Mouse (Mus musculus) retina, adult 2 months (tissue): ENCODE data around the gene Six3.

Experiments
- DNase-seq: peaks from one replicate; pipeline ENCODE4 v3.0.0-alpha.2; 2012; ENCODE audit warnings: low read depth, low spot score

Six3 gene

DNA sequence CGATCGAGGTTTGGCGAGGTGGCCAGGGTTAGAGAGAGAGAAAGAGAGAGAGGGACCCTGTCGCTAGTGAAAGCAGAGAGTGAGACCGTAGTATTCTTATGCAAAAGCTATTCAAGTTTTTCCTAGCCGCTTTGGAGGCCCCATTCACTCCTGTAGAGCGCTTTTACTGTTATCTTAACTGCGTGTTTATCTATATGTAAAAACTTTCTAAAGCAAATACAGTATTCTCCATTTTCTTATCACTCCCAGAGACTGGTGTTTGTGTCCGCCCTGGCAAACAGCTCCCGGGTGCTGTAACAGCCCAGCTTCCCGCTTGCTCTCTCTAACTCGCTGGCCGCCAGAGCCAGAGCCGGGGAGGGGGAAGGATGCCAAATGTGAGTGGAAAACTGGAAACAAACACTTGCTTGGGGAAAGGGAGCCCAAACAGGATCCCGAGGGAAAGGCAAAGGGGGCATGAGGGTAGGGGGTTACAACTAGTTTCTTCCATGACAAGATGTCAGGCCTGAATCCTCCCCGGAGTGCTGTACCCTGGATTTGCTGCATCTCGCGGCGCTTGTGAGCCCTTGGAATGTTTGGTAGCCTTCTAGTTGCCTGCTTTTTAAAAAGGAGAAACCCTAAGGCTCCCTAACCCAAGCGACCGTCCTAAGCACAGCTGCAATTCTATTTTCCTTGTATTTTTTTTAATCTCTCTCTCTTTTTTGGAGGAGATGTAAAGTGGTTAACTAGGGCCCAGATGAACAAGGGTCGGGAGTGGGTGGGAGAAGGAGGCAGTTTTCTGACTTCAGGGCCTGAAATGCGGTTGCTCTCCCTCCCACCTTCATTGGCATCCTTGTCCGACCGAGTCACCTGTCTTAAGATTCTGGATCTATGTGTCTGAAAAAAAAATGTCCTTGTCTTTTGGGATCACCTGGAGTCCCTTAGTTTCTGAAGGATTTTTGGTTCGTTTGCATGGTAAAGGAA is 11.9 kb downstream of the Six3 start:
- no peak for DNase-seq

- DNase-seq, result no peak
Measured at GRCm38 (mm10) chr17:85626091-85626860, 12.9 kb downstream of the Six3 start.

- no peak for DNase-seq
Measured at GRCm38 (mm10) chr17:85627751-85628150, 14.3 kb downstream of the Six3 start.

DNA sequence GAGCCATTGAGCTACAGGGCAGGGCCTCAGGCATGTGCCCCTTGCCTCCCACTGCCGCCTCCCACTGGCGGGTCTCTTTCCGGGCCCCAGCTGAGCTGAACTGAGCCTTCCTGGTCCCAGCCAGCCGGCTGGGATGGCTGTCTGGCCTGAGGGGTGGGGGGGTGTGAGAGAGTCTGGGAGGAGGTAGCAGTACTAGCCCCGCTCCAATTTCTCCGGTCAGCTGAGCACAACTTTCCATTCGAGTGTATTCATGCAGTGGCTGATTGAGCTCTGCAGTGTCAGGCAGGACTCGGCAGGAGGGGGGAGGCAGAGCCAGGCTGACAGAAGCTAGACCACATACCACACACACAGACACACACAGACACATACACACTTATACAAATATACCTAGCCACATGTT is 15.4 kb downstream of the Six3 start:
- DNase-seq, result no peak

DNA sequence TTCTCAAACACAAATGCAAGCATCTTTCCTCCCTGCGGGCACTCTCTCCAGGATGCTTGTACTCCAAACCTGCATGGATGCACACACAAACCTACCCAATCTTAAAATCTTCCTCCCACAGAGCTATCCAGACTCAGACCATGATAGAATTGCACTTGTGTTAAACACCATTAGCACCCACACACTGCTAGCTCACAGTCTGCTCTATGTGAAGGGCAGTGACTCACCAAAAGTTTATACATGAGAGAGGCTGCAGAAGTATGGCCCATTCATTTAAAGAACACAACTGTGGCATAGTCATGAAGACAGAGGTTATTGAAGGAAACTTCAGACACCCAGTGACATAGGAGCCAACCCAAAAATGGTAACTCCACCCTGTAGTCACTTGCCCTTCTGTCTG is 16.0 kb downstream of the Six3 start:
- no peak for DNase-seq

DNA sequence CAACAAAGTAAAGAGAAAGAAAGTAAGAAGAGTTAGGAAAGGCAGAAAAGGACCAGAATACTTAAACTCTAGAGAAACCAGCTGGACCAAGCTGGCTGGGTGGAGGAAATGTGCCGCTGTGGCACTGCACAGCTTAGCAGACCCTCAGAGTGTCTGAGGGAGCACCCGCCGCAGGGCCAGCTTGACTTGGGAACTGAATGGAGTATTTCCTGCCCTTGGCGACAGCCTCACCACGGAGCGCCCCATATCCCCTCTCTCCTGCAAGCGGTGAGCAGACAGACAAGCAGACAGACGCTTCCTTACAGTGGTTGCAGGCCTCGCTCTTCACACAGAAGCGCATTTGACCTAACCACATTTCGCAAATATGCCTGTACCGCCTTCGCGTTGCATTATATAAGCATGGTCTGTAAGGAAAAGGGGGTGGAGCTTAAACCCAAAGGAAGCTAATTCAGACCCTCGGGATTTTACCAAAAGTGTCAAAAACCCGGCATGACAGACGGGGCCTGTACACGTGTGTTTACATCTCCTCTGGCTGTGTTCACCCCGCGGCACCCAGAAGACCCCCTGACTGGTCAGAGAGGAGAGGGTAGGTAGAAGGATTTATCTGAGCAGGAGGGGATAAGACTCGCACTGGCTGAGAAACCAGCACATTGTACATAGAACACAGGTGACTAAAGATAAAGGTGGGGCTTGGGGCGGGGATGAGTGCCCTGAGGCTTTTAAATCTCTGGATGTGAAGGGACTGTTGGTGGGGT is 17.1 kb downstream of the Six3 start:
- no peak for DNase-seq

GRCm38 (mm10) chr17:85631106-85631505 is 17.7 kb downstream of the Six3 start:
- DNase-seq, result no peak

DNA sequence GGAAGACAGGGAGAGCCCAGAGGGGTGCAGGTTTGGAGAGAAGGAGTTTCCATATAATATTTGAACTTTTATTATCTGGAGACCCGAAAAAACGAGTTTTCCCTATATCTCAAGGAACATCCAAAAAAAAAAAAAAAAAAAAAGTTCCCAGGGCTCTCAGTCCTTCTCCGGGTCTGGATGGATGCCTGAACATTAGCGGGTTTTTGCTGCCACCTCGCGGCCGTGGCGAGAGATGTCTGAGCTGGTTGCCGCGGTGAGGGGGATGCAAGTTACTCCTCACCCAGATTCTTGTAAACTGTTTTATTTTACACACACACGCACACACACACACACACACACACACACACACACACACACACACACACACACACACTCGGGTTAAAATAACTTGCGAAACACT is 20.2 kb downstream of the Six3 start:
- peak; percentile 56 for DNase-seq

DNA sequence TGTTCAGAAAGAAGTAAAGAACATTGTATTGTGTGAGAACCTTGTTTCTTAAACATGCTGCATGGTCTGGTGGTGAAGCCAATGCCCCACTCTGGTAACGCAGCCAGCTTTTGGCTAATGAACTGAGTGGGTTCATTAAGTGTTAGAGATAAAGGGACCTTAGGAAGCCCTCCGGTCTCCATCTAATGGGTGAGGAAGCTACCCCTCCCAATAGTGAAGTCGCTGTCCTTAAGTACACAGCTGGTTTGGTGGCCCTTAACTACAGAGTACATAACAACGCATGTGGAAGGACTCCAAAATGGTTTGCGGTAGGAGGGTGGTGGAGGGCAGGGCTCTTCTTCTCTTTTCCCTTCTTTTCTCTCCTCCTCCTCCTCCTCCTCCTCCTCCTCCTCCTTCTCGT is 24.5 kb downstream of the Six3 start:
- DNase-seq, result no peak

DNA sequence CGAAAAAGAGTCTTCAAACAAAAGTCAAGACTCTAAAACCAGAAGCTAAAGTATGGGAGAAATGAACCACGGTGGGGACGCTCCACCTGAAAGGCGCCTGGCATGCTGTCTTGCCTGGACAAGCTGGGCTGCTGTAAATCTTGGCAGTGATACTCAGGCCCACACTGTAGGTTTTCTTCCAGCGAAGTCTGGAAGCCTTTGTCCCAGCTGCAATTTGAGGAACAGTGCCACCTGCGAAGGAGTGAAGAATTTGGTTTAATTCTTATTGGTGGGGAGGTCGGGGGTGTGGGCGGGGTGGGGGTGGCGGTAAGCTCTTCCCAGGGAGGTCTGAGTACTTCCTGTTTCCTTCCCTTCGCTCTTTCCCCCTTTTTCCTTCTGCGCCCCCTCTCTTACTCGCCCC is 31.9 kb downstream of the Six3 start:
- no peak for DNase-seq

DNA sequence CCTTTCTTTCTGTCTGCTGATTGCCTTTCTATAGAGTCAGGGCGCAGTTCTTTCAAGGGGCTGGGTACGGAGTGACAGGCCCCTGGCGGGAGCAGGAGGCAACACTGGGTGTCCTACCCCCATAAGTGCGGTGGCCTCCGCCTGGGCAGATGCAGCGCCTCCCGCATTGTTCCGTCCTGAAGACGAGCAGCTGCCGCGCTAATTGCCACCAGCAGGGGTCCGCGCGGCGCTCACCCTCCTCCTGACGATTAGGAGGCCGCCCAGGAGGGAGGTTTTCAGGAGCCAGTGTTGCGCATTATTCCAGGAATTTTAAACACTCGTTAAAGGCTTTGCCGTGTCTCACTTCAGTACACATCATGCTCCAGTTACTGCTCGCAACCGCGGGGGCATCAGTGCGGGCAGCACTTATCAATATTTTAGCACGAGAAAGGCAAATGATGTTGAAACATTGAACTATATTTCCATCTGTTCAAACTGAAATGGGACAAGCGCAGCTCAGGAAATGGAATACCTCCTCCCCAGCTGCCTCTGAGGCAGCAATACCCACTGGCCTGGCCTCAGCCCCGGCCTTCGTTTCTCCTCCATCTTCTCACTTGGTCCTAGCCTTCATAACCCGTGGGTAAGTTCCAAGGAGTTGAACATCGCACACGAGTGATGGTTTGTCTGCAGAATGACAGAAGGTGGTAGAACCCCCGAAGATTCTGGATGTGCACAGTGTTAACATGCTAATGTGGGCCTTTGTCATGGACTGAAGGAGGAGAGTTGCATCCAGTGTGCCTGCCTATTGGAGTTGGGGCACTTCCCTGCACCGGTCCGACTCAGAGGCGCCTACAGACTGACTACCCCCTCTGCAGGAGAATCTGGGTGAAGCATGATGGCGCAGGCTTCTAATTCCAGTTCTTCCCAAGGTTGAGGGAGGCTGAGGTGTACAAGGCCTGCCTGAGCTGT is 32.6 kb downstream of the Six3 start:
- no peak for DNase-seq

GRCm38 (mm10) chr17:85660016-85660415 is 46.6 kb downstream of the Six3 start:
- no peak for DNase-seq

GRCm38 (mm10) chr17:85661521-85661920 is 48.1 kb downstream of the Six3 start:
- no peak for DNase-seq

GRCm38 (mm10) chr17:85664202-85664601 is 50.8 kb downstream of the Six3 start:
- no peak for DNase-seq

- peak; percentile 45 for DNase-seq
Measured at GRCm38 (mm10) chr17:85664618-85665320, 51.4 kb downstream of the Six3 start.
